Mouse (Mus musculus) MEL (cell line): ENCODE results near the gene Slc7a6os.

Experiments
- CTCF ChIP-seq, 3 experiments: IDR thresholded peaks in 2 of 3; conservative IDR thresholded peaks in 1 of 3; 2 replicates each; pipeline ENCODE4 v1.5.1; 2011 to 2012; ENCODE audit warnings: low read length in 3 of 3, low read depth in 2 of 3, mild to moderate bottlenecking in 2 of 3, improper control_type of control experiment in 1 of 3, inconsistent platforms in 1 of 3, mixed read lengths in 1 of 3, moderate library complexity in 1 of 3; ENCODE audit not compliant: control insufficient read depth in 1 of 3, insufficient read depth in 1 of 3, poor library complexity in 1 of 3, severe bottlenecking in 1 of 3
- POLR2A ChIP-seq, 2 experiments: IDR thresholded peaks; 2 replicates each; pipeline ENCODE4 v1.6.1; 2011 to 2012; ENCODE audit warnings: low read length in 2 of 2, mild to moderate bottlenecking in 2 of 2, control low read depth in 1 of 2, improper control_type of control experiment in 1 of 2, low read depth in 1 of 2, moderate library complexity in 1 of 2; ENCODE audit not compliant: control insufficient read depth in 1 of 2, insufficient read depth in 1 of 2, poor library complexity in 1 of 2
- SIN3A ChIP-seq: IDR thresholded peaks from 2 replicates; pipeline ENCODE4 v1.6.1; 2012; ENCODE audit warnings: low read length, improper control_type of control experiment, inconsistent platforms

GRCm38 (mm10) chr8:106211421-106211820 is 686 bp upstream of the Slc7a6os start:
- TF ChIP-seq SIN3A (no peak), CTCF (IDR thresholded peaks at IDR 0.05 in 2 of 3, conservative IDR thresholded peaks at IDR 0.05 in 1 of 3; ENCODE audit: control insufficient read depth in 1 of 3, insufficient read depth in 1 of 3, low read depth in 2 of 3, low read length in 3 of 3, poor library complexity in 1 of 3, severe bottlenecking in 1 of 3) (no peak), POLR2A (IDR thresholded peaks at IDR 0.05; ENCODE audit: control insufficient read depth in 1 of 2, insufficient read depth in 1 of 2, low read depth in 1 of 2, low read length in 2 of 2, poor library complexity in 1 of 2) (no peak)
